Mouse (Mus musculus) ES-Bruce4 (cell line): ENCODE data around the gene Gm4791. TPM values are rescaled to one million over a fixed set of nuclear protein-coding genes. Genes with fewer than 3 reads are reported as not detected.

Source experiments
- H3K27ac ChIP-seq: 2 replicates; pipeline ENCODE4 v1.5.1; 2012; ENCODE audit warnings: low read length, inconsistent platforms; ENCODE audit not compliant: insufficient read depth
- H3K27me3 ChIP-seq: 2 replicates; pipeline ENCODE4 v1.6.1; 2012; ENCODE audit warnings: mild to moderate bottlenecking, low read length, inconsistent platforms; ENCODE audit not compliant: control insufficient read depth, poor library complexity, insufficient read depth, severe bottlenecking
- H3K36me3 ChIP-seq: 2 replicates; pipeline ENCODE4 v1.6.1; 2012; ENCODE audit warnings: inconsistent platforms, mild to moderate bottlenecking, low read length, moderate library complexity; ENCODE audit not compliant: control insufficient read depth, poor library complexity, insufficient read depth, severe bottlenecking
- H3K4me1 ChIP-seq: one replicate; pipeline ENCODE4 v1.8.1; 2011; ENCODE audit warnings: low read length; ENCODE audit not compliant: control insufficient read depth, insufficient read depth
- H3K4me3 ChIP-seq: 2 replicates; pipeline ENCODE4 v1.5.1; 2011; ENCODE audit warnings: low read depth, mild to moderate bottlenecking, low read length
- H3K9ac ChIP-seq: 2 replicates; pipeline ENCODE4 v1.6.1; 2012; ENCODE audit warnings: low read depth, mild to moderate bottlenecking, inconsistent platforms; ENCODE audit not compliant: poor library complexity, severe bottlenecking
- H3K9me3 ChIP-seq: replicated peaks from 2 replicates; pipeline ENCODE4 v1.6.1; 2012; ENCODE audit warnings: mild to moderate bottlenecking, low read length, inconsistent platforms; ENCODE audit not compliant: control insufficient read depth, poor library complexity, insufficient read depth, severe bottlenecking
- CTCF ChIP-seq: IDR thresholded peaks from one replicate; pipeline ENCODE4 v1.8.1; 2011; ENCODE audit warnings: low read depth, low read length
- EP300 ChIP-seq: IDR thresholded peaks from 2 replicates; pipeline ENCODE4 v1.6.1; 2011; ENCODE audit warnings: low read depth, low read length; ENCODE audit not compliant: insufficient read depth
- POLR2A ChIP-seq: IDR thresholded peaks from one replicate; pipeline ENCODE4 v1.8.1; 2011; ENCODE audit warnings: low read length; ENCODE audit not compliant: insufficient read depth
- polyA plus RNA-seq: library from polyadenylated mRNA; stranded (reverse); fragments of >200 nt; gene quantifications from 2 replicates; pipeline ENCODE4 v1.2.4, GENCODE M21; 2011; ENCODE audit warnings: low read depth; ENCODE audit not compliant: missing spikeins, insufficient read depth, insufficient read length

Gm4791 gene
- polyA plus RNA-seq, 1 experiment, result not detected

- Histone ChIP-seq H3K27me3 (no peaks in the 10 kb centered on the region), H3K4me1 (no peaks in the 10 kb centered on the region), H3K27ac (no peak overlapping the region), H3K4me3 (no peak overlapping the region), H3K9ac (no peak overlapping the region), H3K36me3 (no peaks in the 10 kb centered on the region), H3K9me3 (no peaks in the 10 kb centered on the region)
- TF ChIP-seq POLR2A, result no peak
- no peak for TF ChIP-seq CTCF
- TF ChIP-seq EP300, result no peak
Observed at GRCm38 (mm10) chr9:46978806-46979205, 19.7 kb upstream of the Gm4791 start.

DNA sequence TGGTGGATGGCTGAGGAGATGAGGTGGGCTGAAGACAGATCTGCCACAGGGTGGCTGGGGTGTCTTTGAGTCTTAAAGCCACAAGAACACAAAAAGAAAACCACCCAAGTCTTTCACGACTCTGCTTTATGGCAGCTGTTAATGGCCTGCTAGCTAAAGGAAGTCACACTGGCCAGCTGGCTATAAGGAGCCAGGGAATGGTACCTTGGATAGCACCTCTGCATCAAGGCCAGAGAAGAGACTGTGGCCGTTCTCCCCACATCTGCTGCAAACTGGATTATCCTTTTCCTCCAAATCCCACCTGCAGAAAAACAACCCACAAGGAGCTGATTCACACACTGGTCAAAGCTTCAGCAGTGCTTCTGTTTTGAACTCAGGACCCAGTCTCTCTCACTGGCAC is 18.4 kb upstream of the Gm4791 start:
- TF ChIP-seq CTCF, result no peak
- no peak for TF ChIP-seq POLR2A
- no peak for TF ChIP-seq EP300
- Histone ChIP-seq H3K9me3 (no peaks in the 10 kb centered on the region), H3K27me3 (no peaks in the 10 kb centered on the region), H3K4me3 (no peak overlapping the region), H3K36me3 (no peaks in the 10 kb centered on the region), H3K9ac (no peak overlapping the region), H3K4me1 (no peaks in the 10 kb centered on the region), H3K27ac (no peak overlapping the region)

GRCm38 (mm10) chr9:46983471-46983870 is 15.1 kb upstream of the Gm4791 start:
- no peaks in the 10 kb centered on the region for H3K4me1 ChIP-seq
- no peaks in the 10 kb centered on the region for H3K27me3 ChIP-seq
- H3K4me3 ChIP-seq, result no peak overlapping the region
- TF ChIP-seq POLR2A (no peak), CTCF (no peak), EP300 (no peak)
- H3K27ac ChIP-seq, result no peak overlapping the region
- H3K36me3 ChIP-seq, result no peaks in the 10 kb centered on the region
- H3K9me3 ChIP-seq, result no peaks in the 10 kb centered on the region
- no peak overlapping the region for H3K9ac ChIP-seq

DNA sequence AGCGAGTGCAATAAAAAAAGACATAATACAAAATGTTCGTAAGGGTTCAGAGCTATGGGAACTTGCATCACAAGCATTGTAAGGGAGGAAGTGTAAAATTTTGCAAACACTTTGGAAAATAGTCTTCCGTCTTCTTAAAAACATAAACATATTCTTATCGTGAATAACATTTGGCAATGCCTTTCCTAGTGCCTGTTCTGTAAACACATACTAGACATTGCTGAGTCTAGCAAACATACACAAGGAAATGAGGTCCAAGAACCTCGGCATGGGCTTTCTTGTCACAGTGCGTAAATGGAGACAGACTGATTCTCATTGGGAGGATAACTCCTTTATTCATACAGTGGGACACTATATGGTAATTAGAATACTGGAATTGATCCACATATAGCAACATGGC is 43.0 kb downstream of the Gm4791 start:
- TF ChIP-seq POLR2A, result no peak
- no peak for TF ChIP-seq CTCF
- H3K36me3 ChIP-seq, result no peaks in the 10 kb centered on the region
- H3K9me3 ChIP-seq, result no peaks in the 10 kb centered on the region
- no peak overlapping the region for H3K9ac ChIP-seq
- H3K4me3 ChIP-seq, result no peak overlapping the region
- H3K27me3 ChIP-seq, result no peaks in the 10 kb centered on the region
- H3K4me1 ChIP-seq, result no peaks in the 10 kb centered on the region
- no peak overlapping the region for H3K27ac ChIP-seq
